Mouse (Mus musculus) forebrain, embryonic 12.5 days (tissue): ENCODE results near the gene Igfbp4. TPM values are rescaled to one million over a fixed set of nuclear protein-coding genes. Genes with fewer than 3 reads are reported as not detected.

Experiments
- ATAC-seq: fragments of 200-750 bp; cut with Nextera tagmentation; 2 replicates; pipeline ENCODE4 v1.8.0; 2017; ENCODE audit warnings: moderate TSS enrichment; ENCODE audit not compliant: low FRiP score
- H3K27ac ChIP-seq: fragments of 300-500 bp; sonication (generic); 2 replicates; pipeline ENCODE4 v1.5.1; 2016; ENCODE audit warnings: mild to moderate bottlenecking
- H3K27me3 ChIP-seq: fragments of 300-500 bp; sonication (generic); 2 replicates; pipeline ENCODE4 v1.6.1; 2016; ENCODE audit warnings: mild to moderate bottlenecking
- H3K36me3 ChIP-seq: fragments of 300-500 bp; sonication (generic); replicated peaks from 2 replicates; pipeline ENCODE4 v1.6.1; 2016; ENCODE audit warnings: mild to moderate bottlenecking
- H3K4me1 ChIP-seq: fragments of 300-500 bp; sonication (generic); 2 replicates; pipeline ENCODE4 v1.6.1; 2016
- H3K4me2 ChIP-seq: fragments of 300-500 bp; sonication (generic); 2 replicates; pipeline ENCODE4 v1.6.1; 2016; ENCODE audit warnings: mild to moderate bottlenecking, moderate library complexity
- H3K4me3 ChIP-seq: fragments of 300-500 bp; sonication (generic); replicated peaks from 2 replicates; pipeline ENCODE4 v1.5.1; 2016; ENCODE audit warnings: mild to moderate bottlenecking
- H3K9ac ChIP-seq: fragments of 300-500 bp; sonication (generic); 2 replicates; pipeline ENCODE4 v1.6.1; 2016; ENCODE audit warnings: mild to moderate bottlenecking
- H3K9me3 ChIP-seq: fragments of 300-500 bp; sonication (generic); 2 replicates; pipeline ENCODE4 v1.6.1; 2016
- WGBS: fragments of 180-500 bp; shearing (Covaris S2); methylation state at CpG from one replicate; pipeline ENCODE4 v1.1.7; 2016; 5-methylcytosine and 5-hydroxymethylcytosine counted together
- polyA plus RNA-seq: library from polyadenylated mRNA; unstranded; fragments of >200 nt; fragmentation: Nextera tagmentation; extraction: Ambion mirVana; gene quantifications from 2 replicates; pipeline ENCODE4 v1.2.1, GENCODE M21; 2016

Gene Igfbp4
- polyA plus RNA-seq, 1 experiment from 2014 or later = 247 TPM

GRCm38 (mm10) chr11:99067591-99067990 is 26.5 kb downstream of the Igfbp4 start:
- 88% methylated on average over 8 of the region's 8 CpGs for WGBS
- Histone ChIP-seq H3K9me3 (no peaks in the 10 kb centered on the region), H3K4me3 (no peak overlapping the region), H3K36me3 (no peaks in the 10 kb centered on the region), H3K27me3 (no peaks in the 10 kb centered on the region), H3K4me2 (no peak overlapping the region), H3K4me1 (peaks cover 17% of the 10 kb centered on the region), H3K27ac (no peak overlapping the region), H3K9ac (no peak overlapping the region)
- ATAC-seq = no peak

GRCm38 (mm10) chr11:99068455-99068854 is 27.4 kb downstream of the Igfbp4 start:
- ATAC-seq = no peak
- no peak overlapping the region for H3K4me2 ChIP-seq
- H3K9me3 ChIP-seq = no peaks in the 10 kb centered on the region
- H3K4me3 ChIP-seq = no peak overlapping the region
- no peak overlapping the region for H3K27ac ChIP-seq
- no peaks in the 10 kb centered on the region for H3K27me3 ChIP-seq
- peaks cover 13% of the 10 kb centered on the region for H3K4me1 ChIP-seq
- no peaks in the 10 kb centered on the region for H3K36me3 ChIP-seq
- H3K9ac ChIP-seq = no peak overlapping the region
- 89% methylated on average over 5 of the region's 5 CpGs for WGBS

GRCm38 (mm10) chr11:99071866-99072265 is 30.8 kb downstream of the Igfbp4 start:
- peaks cover 14% of the 10 kb centered on the region for H3K4me1 ChIP-seq
- 25% methylated on average over 6 of the region's 6 CpGs for WGBS

GRCm38 (mm10) chr11:99073781-99074180 is 32.7 kb downstream of the Igfbp4 start:
- no peak overlapping the region for H3K27ac ChIP-seq
- no peak for ATAC-seq
- WGBS = 54% methylated on average over 5 of the region's 5 CpGs

More at GRCm38 (mm10) chr11:99071866-99072265, 30.8 kb downstream of the Igfbp4 start:
- H3K27me3 ChIP-seq = no peaks in the 10 kb centered on the region
- H3K36me3 ChIP-seq = no peaks in the 10 kb centered on the region
- no peak overlapping the region for H3K4me2 ChIP-seq
- no peak for ATAC-seq
- H3K9me3 ChIP-seq = no peaks in the 10 kb centered on the region
- no peak overlapping the region for H3K9ac ChIP-seq
- H3K27ac ChIP-seq = no peak overlapping the region
- H3K4me3 ChIP-seq = no peak overlapping the region

GRCm38 (mm10) chr11:99076744-99077319 is 35.8 kb downstream of the Igfbp4 start:
- Histone ChIP-seq H3K9ac (no peak overlapping the region), H3K9me3 (no peaks in the 10 kb centered on the region), H3K4me3 (no peak overlapping the region), H3K27ac (no peak overlapping the region), H3K36me3 (no peaks in the 10 kb centered on the region), H3K4me1 (peaks cover 10% of the 10 kb centered on the region), H3K27me3 (no peaks in the 10 kb centered on the region), H3K4me2 (no peak overlapping the region)
- no peak for ATAC-seq
- 86% methylated on average over 5 of the region's 5 CpGs for WGBS

More at GRCm38 (mm10) chr11:99073781-99074180, 32.7 kb downstream of the Igfbp4 start:
- H3K27me3 ChIP-seq = no peaks in the 10 kb centered on the region
- no peak overlapping the region for H3K4me2 ChIP-seq
- H3K4me3 ChIP-seq = no peak overlapping the region
- no peaks in the 10 kb centered on the region for H3K9me3 ChIP-seq
- peaks cover 14% of the 10 kb centered on the region for H3K4me1 ChIP-seq
- no peak overlapping the region for H3K9ac ChIP-seq
- H3K36me3 ChIP-seq = no peaks in the 10 kb centered on the region

- H3K27me3 ChIP-seq = no peaks in the 10 kb centered on the region
- ATAC-seq = no peak
- no peak overlapping the region for H3K4me3 ChIP-seq
- H3K9ac ChIP-seq = no peak overlapping the region
- WGBS = 82% methylated on average over 8 of the region's 8 CpGs
- H3K9me3 ChIP-seq = no peaks in the 10 kb centered on the region
- H3K36me3 ChIP-seq = no peaks in the 10 kb centered on the region
- 0 out of 2 replicates have a peak, but pooled peaks cover 5% of the 10 kb centered on the region for H3K4me1 ChIP-seq
- no peak overlapping the region for H3K4me2 ChIP-seq
- H3K27ac ChIP-seq = no peak overlapping the region
These were observed 36.8 kb downstream of the Igfbp4 start for GRCm38 (mm10) chr11:99077869-99078268.

- no peak overlapping the region for H3K4me3 ChIP-seq
- H3K9ac ChIP-seq = no peak overlapping the region
- H3K4me2 ChIP-seq = no peak overlapping the region
- H3K9me3 ChIP-seq = no peaks in the 10 kb centered on the region
- no peak for ATAC-seq
- no peaks in the 10 kb centered on the region for H3K4me1 ChIP-seq
- no peak overlapping the region for H3K27ac ChIP-seq
- WGBS = 88% methylated on average over 9 of the region's 9 CpGs
- H3K36me3 ChIP-seq = no peaks in the 10 kb centered on the region
- no peaks in the 10 kb centered on the region for H3K27me3 ChIP-seq
These were observed 40.0 kb downstream of the Igfbp4 start for GRCm38 (mm10) chr11:99080902-99081543.

- Histone ChIP-seq H3K4me3 (no peak overlapping the region), H3K4me2 (no peak overlapping the region), H3K27ac (no peak overlapping the region), H3K9ac (no peak overlapping the region), H3K27me3 (no peaks in the 10 kb centered on the region), H3K4me1 (no peaks in the 10 kb centered on the region), H3K9me3 (no peaks in the 10 kb centered on the region), H3K36me3 (no peaks in the 10 kb centered on the region)
- no peak for ATAC-seq
- 84% methylated on average over 3 of the region's 3 CpGs for WGBS
These were observed 40.5 kb downstream of the Igfbp4 start for GRCm38 (mm10) chr11:99081566-99081965.

GRCm38 (mm10) chr11:99082098-99082497 is 41.1 kb downstream of the Igfbp4 start:
- no peak overlapping the region for H3K9ac ChIP-seq
- no peaks in the 10 kb centered on the region for H3K27me3 ChIP-seq
- no peak overlapping the region for H3K4me3 ChIP-seq
- ATAC-seq = no peak
- no peak overlapping the region for H3K4me2 ChIP-seq
- 73% methylated on average over 8 of the region's 8 CpGs for WGBS
- no peak overlapping the region for H3K27ac ChIP-seq
- no peaks in the 10 kb centered on the region for H3K36me3 ChIP-seq
- no peaks in the 10 kb centered on the region for H3K9me3 ChIP-seq
- no peaks in the 10 kb centered on the region for H3K4me1 ChIP-seq

- H3K4me2 ChIP-seq = no peak overlapping the region
- 92% methylated on average over 8 of the region's 8 CpGs for WGBS
These were observed 42.5 kb downstream of the Igfbp4 start for GRCm38 (mm10) chr11:99083516-99083915.

GRCm38 (mm10) chr11:99084366-99084765 is 43.3 kb downstream of the Igfbp4 start:
- Histone ChIP-seq H3K9me3 (no peaks in the 10 kb centered on the region), H3K4me1 (no peaks in the 10 kb centered on the region), H3K27me3 (no peaks in the 10 kb centered on the region), H3K4me2 (no peak overlapping the region), H3K27ac (no peak overlapping the region), H3K9ac (no peak overlapping the region), H3K4me3 (no peak overlapping the region), H3K36me3 (no peaks in the 10 kb centered on the region)
- ATAC-seq = no peak
- WGBS = 91% methylated on average over 9 of the region's 9 CpGs

More at GRCm38 (mm10) chr11:99083516-99083915, 42.5 kb downstream of the Igfbp4 start:
- Histone ChIP-seq H3K4me1 (no peaks in the 10 kb centered on the region), H3K4me3 (no peak overlapping the region), H3K27me3 (no peaks in the 10 kb centered on the region), H3K36me3 (no peaks in the 10 kb centered on the region), H3K9me3 (no peaks in the 10 kb centered on the region), H3K9ac (no peak overlapping the region), H3K27ac (no peak overlapping the region)
- ATAC-seq = no peak

GRCm38 (mm10) chr11:99088486-99088885 is 47.4 kb downstream of the Igfbp4 start:
- Histone ChIP-seq H3K36me3 (no peaks in the 10 kb centered on the region), H3K9me3 (no peaks in the 10 kb centered on the region), H3K4me1 (no peaks in the 10 kb centered on the region), H3K4me3 (no peak overlapping the region), H3K27me3 (no peaks in the 10 kb centered on the region), H3K27ac (no peak overlapping the region), H3K4me2 (no peak overlapping the region), H3K9ac (no peak overlapping the region)
- WGBS = 69% methylated on average over 2 of the region's 2 CpGs
- ATAC-seq = no peak

GRCm38 (mm10) chr11:99089077-99089601 is 48.1 kb downstream of the Igfbp4 start, which contains the start of gene Tns4:
Gene Tns4, minus strand, starts transcription at chr11:99089306.
- H3K4me1 ChIP-seq = no peaks in the 10 kb centered on the region
- H3K27ac ChIP-seq = no peak within 1 kb of the TSS
- no peaks in the 10 kb centered on the region for H3K9me3 ChIP-seq
- H3K9ac ChIP-seq = no peak within 1 kb of the TSS
- no peak for ATAC-seq
- no peaks in the 10 kb centered on the region for H3K27me3 ChIP-seq
- H3K36me3 ChIP-seq = no peaks in the 10 kb centered on the region
- WGBS = 64% methylated on average over 14 of the region's 14 CpGs
- no peak within 1 kb of the TSS for H3K4me3 ChIP-seq
- H3K4me2 ChIP-seq = no peak within 1 kb of the TSS
